Mouse (Mus musculus) embryonic fibroblast, embryonic 13.5 days (primary cell): ENCODE data around the gene Mea1.

Source experiments
- CTCF ChIP-seq: IDR thresholded peaks from 2 replicates; pipeline ENCODE4 v1.5.1; 2011; ENCODE audit warnings: mild to moderate bottlenecking, control low read depth, low read length, moderate library complexity, borderline replicate concordance; ENCODE audit not compliant: insufficient read depth
- POLR2A ChIP-seq: IDR thresholded peaks from 2 replicates; pipeline ENCODE4 v1.6.1; 2011; ENCODE audit warnings: low read depth, mild to moderate bottlenecking, control low read depth, low read length, moderate library complexity

DNA sequence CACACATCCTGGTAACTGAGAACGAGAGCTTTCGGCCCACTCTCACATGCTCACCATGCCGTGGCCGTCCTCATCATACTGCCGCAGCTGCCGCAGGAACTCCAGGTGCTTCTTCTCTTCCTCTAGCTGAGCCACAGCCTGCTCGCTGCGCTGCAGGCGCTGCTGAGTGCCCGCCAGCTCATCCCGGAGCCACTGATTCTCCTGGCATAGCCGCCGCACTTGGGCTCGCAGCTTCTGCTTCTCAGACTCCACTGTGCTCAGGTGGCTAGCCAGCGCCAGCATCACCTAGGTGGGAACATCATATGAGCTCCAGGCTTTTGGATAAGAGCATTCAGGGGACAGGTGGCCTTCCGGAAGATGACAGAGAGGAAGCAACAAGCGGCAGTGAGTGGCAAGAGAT lies 36.5 kb upstream of the Mea1 start:
- TF ChIP-seq POLR2A, result no peak
- no peak for TF ChIP-seq CTCF
